Mouse (Mus musculus): Measurements from ENCODE around the gene Arid3a. TPM values are rescaled to one million over a fixed set of nuclear protein-coding genes. Genes with fewer than 3 reads are reported as not detected.

Gene Arid3a
- polyA plus RNA-seq, 1 experiment from 2014 or later, result 9.0 TPM

DNA sequence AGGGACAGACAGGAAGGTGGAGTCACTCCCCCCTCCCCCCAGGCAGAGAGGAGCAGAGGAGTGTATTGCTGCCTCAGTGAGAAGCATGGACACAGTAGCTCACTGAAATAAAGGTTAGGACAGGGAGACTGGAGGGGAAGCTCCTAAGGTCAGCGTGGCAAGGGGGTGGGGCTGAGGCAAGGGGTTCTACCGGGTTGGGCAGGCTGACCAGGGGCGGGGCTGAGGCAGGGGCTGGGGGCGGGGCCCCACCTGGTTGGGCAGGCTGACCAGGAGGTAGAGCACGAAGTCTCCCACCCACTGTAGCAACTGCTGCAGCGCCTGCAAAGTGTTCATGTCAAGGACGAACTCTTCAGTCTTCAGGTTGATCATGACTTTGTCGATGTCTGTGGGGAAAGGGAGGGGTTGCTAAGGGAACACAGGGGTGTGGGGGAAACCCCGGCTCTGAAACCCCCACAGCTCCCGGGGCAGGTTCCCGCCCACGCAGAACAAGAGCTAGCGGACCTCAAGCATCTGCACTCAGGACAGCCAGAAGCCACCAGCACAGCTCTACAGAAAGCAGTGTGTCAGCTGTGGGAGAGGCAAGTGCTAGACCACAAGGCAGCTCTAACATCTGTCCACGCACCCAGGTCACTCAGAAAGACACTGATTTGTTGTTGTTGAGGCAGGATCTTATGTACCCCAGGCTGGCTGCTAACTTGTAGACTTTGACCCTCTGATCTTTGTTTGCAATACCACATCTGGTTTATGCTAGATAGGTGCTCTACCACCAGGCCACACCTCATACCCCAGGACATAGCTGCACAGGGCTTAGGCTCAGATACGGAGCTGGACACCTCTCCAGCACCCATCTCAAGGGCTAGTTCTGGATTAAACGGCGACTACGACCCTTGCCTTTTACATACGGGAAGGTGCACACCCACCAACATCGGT is 29.3 kb upstream of the Arid3a start:
- DNase-seq (ENCODE audit: low spot score), result no peak
- Histone ChIP-seq H3K27ac (ENCODE audit: low read depth, low read length) (no peak overlapping the region), H3K4me2 (replicated peaks; ENCODE audit: low read depth, low read length) (no peak overlapping the region), H3K9me3 (ENCODE audit: control insufficient read depth, low read length) (no peaks in the 10 kb centered on the region), H3K4me3 (ENCODE audit: low read depth, low read length) (no peak overlapping the region), H3K36me3 (ENCODE audit: control insufficient read depth, insufficient read depth, low read length) (peaks cover under 1% of the 10 kb centered on the region; the same call in 1 of the 2 replicates), H3K4me1 (replicated peaks; ENCODE audit: control insufficient read depth, insufficient read depth, low read length) (peaks cover 7% of the 10 kb centered on the region), H3K27me3 (ENCODE audit: control insufficient read depth, insufficient read depth, low read length) (peaks cover 4% of the 10 kb centered on the region; the same call in 1 of the 2 replicates), H3K9ac (ENCODE audit: low read depth, low read length) (no peak overlapping the region)
- no peak for ATAC-seq (ENCODE audit: low FRiP score)
- 57% methylated on average over 20 of the region's 20 CpGs for WGBS

DNA sequence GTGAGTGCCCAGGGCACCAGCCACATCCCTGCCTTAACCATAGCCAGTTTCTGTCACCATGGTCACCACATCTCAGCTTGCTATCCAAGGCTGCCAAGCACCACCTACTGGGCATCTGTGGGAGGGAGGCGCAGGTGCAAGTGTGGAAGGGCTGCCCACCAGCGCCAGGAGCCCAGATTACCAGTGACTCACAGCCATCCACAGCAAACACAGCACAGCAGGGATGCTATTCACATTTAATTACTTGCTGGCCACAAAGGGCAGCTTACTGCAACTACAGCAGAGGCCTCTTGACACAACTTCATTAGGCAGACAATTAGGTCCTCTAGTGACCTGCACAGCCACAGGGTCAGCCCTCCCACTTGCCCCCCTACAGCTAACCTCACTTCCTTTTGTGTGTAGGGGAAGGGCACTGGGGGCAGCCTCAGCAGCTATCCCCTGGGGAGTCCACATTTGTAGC is 25.9 kb upstream of the Arid3a start:
- ATAC-seq (ENCODE audit: low FRiP score), result peak; percentile 55
- no peak overlapping the region for H3K4me3 ChIP-seq (ENCODE audit: low read depth, low read length)
- H3K27ac ChIP-seq (ENCODE audit: low read depth, low read length), result 0 out of 2 replicates have a peak overlapping the region, but pooled peaks have one; percentile 36
- H3K36me3 ChIP-seq (ENCODE audit: control insufficient read depth, insufficient read depth, low read length), result peaks cover 3% of the 10 kb centered on the region; the same call in 1 of the 2 replicates
- no peaks in the 10 kb centered on the region for H3K9me3 ChIP-seq (ENCODE audit: control insufficient read depth, low read length)
- peaks cover 4% of the 10 kb centered on the region; the same call in 1 of the 2 replicates for H3K27me3 ChIP-seq (ENCODE audit: control insufficient read depth, insufficient read depth, low read length)
- 0 out of 2 replicates have a peak overlapping the region, but pooled peaks have one; percentile 23 for H3K9ac ChIP-seq (ENCODE audit: low read depth, low read length)
- peak; percentile 54 for DNase-seq (ENCODE audit: low spot score)
- 15% methylated on average over 2 of the region's 2 CpGs for WGBS
- peaks cover 7% of the 10 kb centered on the region for H3K4me1 ChIP-seq (replicated peaks; ENCODE audit: control insufficient read depth, insufficient read depth, low read length)
- H3K4me2 ChIP-seq (replicated peaks; ENCODE audit: low read depth, low read length), result no peak overlapping the region

DNA sequence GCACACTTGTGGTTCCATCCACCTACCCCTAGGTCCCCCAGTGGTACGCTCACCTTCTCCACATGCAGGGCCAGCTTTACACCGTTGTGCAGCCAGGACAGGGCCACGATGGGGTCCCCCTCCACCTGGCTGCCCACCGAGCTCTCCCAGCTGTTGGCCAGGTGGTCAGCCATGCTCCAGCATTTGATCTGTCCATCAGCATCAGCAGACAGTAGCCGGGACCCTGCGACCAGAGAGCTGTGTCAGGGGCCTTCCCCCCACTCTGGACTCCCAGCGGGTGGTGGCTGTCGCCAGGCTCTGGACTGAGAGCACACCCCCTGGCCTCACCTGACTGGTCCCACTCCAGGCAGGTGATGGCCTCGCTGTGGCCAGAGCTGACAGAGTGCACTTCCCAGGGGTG is 20.1 kb upstream of the Arid3a start:
- Histone ChIP-seq H3K4me3 (ENCODE audit: low read depth, low read length) (no peak overlapping the region), H3K9me3 (ENCODE audit: control insufficient read depth, low read length) (no peaks in the 10 kb centered on the region), H3K27me3 (ENCODE audit: control insufficient read depth, insufficient read depth, low read length) (no peaks in the 10 kb centered on the region; the same call in 1 of the 2 replicates), H3K9ac (ENCODE audit: low read depth, low read length) (no peak overlapping the region), H3K4me2 (replicated peaks; ENCODE audit: low read depth, low read length) (no peak overlapping the region), H3K27ac (ENCODE audit: low read depth, low read length) (no peak overlapping the region), H3K4me1 (replicated peaks; ENCODE audit: control insufficient read depth, insufficient read depth, low read length) (no peaks in the 10 kb centered on the region), H3K36me3 (ENCODE audit: control insufficient read depth, insufficient read depth, low read length) (peaks cover 3% of the 10 kb centered on the region; the same call in 1 of the 2 replicates)
- ATAC-seq (ENCODE audit: low FRiP score) (no peak), DNase-seq (ENCODE audit: low spot score) (no peak)
- WGBS, result 90% methylated on average over 9 of the region's 9 CpGs

DNA sequence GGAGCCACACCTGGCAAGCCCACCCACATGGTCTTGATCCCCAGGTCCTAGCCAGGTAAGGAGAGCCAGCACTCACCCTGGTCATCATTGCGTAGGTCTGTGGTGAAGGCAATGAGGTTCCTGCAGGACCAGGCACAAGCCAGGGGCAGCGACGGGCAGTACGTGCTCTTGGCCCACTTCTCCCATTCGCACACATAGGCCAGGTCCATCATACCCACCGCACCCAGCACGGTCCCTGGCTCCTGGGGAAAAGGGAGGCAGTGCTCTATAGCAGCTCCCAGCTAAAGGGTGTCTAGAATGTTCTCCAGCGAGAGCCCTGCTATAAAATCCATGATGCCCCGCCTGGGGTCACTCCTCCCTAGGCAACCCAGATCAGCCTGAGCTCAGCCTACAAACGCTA is 19.4 kb upstream of the Arid3a start:
- H3K4me2 ChIP-seq (replicated peaks; ENCODE audit: low read depth, low read length), result no peak overlapping the region
- H3K9ac ChIP-seq (ENCODE audit: low read depth, low read length), result no peak overlapping the region

DNA sequence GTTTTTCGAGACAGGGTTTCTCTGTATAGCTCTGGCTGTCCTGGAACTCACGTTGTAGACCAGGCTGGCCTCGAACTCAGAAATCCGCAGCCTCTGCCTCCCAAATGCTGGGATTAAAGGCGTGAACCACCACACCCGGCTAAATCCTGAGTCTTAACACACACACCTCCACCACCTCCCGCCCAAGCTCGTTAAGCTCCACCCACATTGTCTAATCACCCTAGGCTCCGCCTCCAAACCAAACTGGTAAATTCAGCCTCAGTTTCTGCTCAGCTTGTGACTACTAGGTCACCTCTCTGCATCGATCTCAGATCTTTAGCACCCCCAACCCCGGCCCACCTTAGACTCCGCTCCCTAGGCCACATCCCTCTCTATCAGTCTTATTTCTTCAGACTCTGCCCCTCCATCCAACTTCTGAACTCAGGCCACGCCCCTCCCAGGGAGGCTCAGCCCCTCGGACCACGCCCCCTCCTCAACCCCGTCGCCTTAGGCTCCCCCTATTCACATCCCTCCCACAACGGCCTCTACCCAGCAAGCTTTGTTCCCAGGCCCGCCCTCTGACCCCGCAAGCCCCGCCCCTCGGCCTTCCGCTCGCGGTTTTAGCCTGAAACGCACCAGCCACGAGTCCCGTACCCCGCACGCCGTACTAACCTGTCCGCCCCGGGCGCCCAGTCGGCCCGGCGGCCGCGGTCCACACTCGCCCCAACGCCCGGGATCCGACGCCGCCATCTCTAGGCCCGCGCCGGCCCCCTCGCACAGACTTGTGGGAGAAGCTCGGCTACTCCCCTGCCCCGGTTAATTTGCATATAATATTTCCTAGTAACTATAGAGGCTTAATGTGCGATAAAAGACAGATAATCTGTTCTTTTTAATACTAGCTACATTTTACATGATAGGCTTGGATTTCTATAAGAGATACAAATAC is 18.4 kb upstream of the Arid3a start, which contains the start of gene Med16:
TSS of gene Med16 (minus strand) at position 757 of the 925 bp plus-strand sequence.
- Histone ChIP-seq H3K9ac (ENCODE audit: low read depth, low read length) (peak within 1 kb of the TSS; percentile 85), H3K4me1 (replicated peaks; ENCODE audit: control insufficient read depth, insufficient read depth, low read length) (no peaks in the 10 kb centered on the region), H3K4me2 (replicated peaks; ENCODE audit: low read depth, low read length) (peak within 1 kb of the TSS; percentile 42), H3K27me3 (ENCODE audit: control insufficient read depth, insufficient read depth, low read length) (no peaks in the 10 kb centered on the region), H3K36me3 (ENCODE audit: control insufficient read depth, insufficient read depth, low read length) (no peaks in the 10 kb centered on the region), H3K9me3 (ENCODE audit: control insufficient read depth, low read length) (no peaks in the 10 kb centered on the region), H3K27ac (ENCODE audit: low read depth, low read length) (peak within 1 kb of the TSS; percentile 96), H3K4me3 (ENCODE audit: low read depth, low read length) (peak within 1 kb of the TSS; percentile 65)
- ATAC-seq (ENCODE audit: low FRiP score) (peak; percentile 95), DNase-seq (ENCODE audit: low spot score) (peak; percentile 97)
- 2% methylated on average over 52 of the region's 52 CpGs for WGBS

More for the DNA sequence above, 19.4 kb upstream of the Arid3a start:
- Histone ChIP-seq H3K27me3 (ENCODE audit: control insufficient read depth, insufficient read depth, low read length) (no peaks in the 10 kb centered on the region; the same call in 1 of the 2 replicates), H3K36me3 (ENCODE audit: control insufficient read depth, insufficient read depth, low read length) (peaks cover 3% of the 10 kb centered on the region; the same call in 1 of the 2 replicates), H3K4me3 (ENCODE audit: low read depth, low read length) (no peak overlapping the region), H3K4me1 (replicated peaks; ENCODE audit: control insufficient read depth, insufficient read depth, low read length) (no peaks in the 10 kb centered on the region), H3K27ac (ENCODE audit: low read depth, low read length) (no peak overlapping the region), H3K9me3 (ENCODE audit: control insufficient read depth, low read length) (no peaks in the 10 kb centered on the region)
- no peak for ATAC-seq (ENCODE audit: low FRiP score)
- DNase-seq (ENCODE audit: low spot score), result no peak
- WGBS, result 95% methylated on average over 10 of the region's 10 CpGs

DNA sequence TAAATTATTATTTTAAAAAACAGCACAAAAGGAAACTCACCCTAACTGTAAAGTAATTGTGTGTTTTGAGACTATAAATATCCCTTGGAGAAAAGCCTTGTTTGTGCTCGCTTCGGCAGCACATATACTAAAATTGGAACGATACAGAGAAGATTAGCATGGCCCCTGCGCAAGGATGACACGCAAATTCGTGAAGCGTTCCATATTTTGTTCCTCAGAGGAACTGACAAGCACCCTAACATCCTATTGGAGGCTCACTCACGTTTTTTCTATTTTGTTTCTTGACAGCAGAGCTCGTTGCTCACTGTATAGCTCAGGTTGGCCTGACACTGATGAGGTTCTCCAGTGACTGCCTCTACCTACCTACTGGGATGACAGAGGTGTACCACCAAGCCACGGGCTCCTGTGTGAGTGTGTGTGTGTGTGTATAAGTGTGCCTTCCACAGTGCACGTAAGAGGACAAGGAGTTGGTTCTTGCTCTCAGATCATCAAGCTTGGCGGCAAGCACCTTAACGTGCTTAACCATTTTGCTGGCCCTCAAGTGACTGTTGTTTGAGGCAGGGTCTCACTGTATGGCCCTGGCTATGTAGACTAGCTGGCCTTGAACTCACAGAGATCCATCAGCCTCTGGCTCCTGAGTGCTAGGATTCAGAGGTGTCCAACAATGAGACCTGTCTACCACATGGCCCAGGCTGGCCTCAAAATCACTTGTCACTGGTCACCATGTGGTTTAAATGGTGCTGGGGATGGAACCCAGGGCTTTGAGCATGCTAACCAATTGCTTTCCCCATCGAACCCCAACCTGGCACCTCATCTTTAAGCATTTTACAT is 17.5 kb upstream of the Arid3a start:
- H3K27me3 ChIP-seq (ENCODE audit: control insufficient read depth, insufficient read depth, low read length), result no peaks in the 10 kb centered on the region
- no peak overlapping the region; the same call in 1 of the 2 replicates for H3K4me2 ChIP-seq (replicated peaks; ENCODE audit: low read depth, low read length)
- DNase-seq (ENCODE audit: low spot score) (peak; percentile 57), ATAC-seq (ENCODE audit: low FRiP score) (peak; percentile 60; the same call in 1 of the 2 replicates)
- no peak overlapping the region; the same call in 1 of the 2 replicates for H3K9ac ChIP-seq (ENCODE audit: low read depth, low read length)
- peak overlapping the region; percentile 96 for H3K27ac ChIP-seq (ENCODE audit: low read depth, low read length)
- no peaks in the 10 kb centered on the region for H3K9me3 ChIP-seq (ENCODE audit: control insufficient read depth, low read length)
- H3K4me1 ChIP-seq (replicated peaks; ENCODE audit: control insufficient read depth, insufficient read depth, low read length), result no peaks in the 10 kb centered on the region
- H3K4me3 ChIP-seq (ENCODE audit: low read depth, low read length), result no peak overlapping the region
- H3K36me3 ChIP-seq (ENCODE audit: control insufficient read depth, insufficient read depth, low read length), result no peaks in the 10 kb centered on the region
- WGBS, result 24% methylated on average over 14 of the region's 14 CpGs

DNA sequence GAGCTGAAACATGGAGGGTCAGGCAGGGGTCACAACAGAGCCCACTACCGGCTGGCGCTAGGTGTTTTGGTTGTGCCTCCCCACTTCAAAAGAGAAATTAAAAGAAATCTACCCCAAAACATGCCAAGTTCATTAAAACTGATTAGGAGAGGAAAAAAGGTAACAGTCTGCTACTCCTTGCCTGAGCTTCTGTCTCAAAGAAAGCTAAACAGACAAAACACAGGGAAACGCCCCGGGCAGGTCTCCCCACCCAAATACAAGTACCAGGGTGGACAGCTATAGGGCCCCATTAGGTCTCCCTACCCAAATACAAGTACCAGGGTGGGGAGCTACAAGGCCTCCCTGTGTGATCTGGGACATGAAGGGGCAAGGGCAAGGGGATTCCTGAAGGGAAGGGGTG is 16.3 kb upstream of the Arid3a start, which contains the start of gene Gm26602:
TSS of gene Gm26602 (plus strand) at position 301 of the 400 bp plus-strand sequence.
- 92% methylated on average over 4 of the region's 4 CpGs for WGBS
- DNase-seq (ENCODE audit: low spot score) (no peak), ATAC-seq (ENCODE audit: low FRiP score) (no peak)
- Histone ChIP-seq H3K27me3 (ENCODE audit: control insufficient read depth, insufficient read depth, low read length) (no peaks in the 10 kb centered on the region), H3K4me3 (ENCODE audit: low read depth, low read length) (no peak within 1 kb of the TSS), H3K9me3 (ENCODE audit: control insufficient read depth, low read length) (no peaks in the 10 kb centered on the region), H3K9ac (ENCODE audit: low read depth, low read length) (no peak within 1 kb of the TSS), H3K27ac (ENCODE audit: low read depth, low read length) (no peak within 1 kb of the TSS), H3K36me3 (ENCODE audit: control insufficient read depth, insufficient read depth, low read length) (no peaks in the 10 kb centered on the region), H3K4me1 (replicated peaks; ENCODE audit: control insufficient read depth, insufficient read depth, low read length) (0 out of 2 replicates have a peak, but pooled peaks cover 4% of the 10 kb centered on the region), H3K4me2 (replicated peaks; ENCODE audit: low read depth, low read length) (no peak within 1 kb of the TSS)

Data from hindbrain, embryonic 11.5 days (tissue).